Mouse (Mus musculus): ENCODE measurements around the gene Kng1. TPM values are rescaled to one million over a fixed set of nuclear protein-coding genes. Genes with fewer than 3 reads are reported as not detected.
"Not testable (repeated sequence)": the region's sequence is repeated elsewhere in the genome, so short reads cannot be mapped to it uniquely, and the experiment has no call there.

Kng1 gene
- polyA plus RNA-seq, 1 experiment from 2014 or later = 2.1 TPM

GRCm38 (mm10) chr16:23087159-23087558 is 29.5 kb downstream of the Kng1 start:
- not testable (repeated sequence) for H3K4me3 ChIP-seq (ENCODE audit: low read depth, low read length); ATAC-seq (replicated peaks; ENCODE audit: insufficient number of reproducible peaks, low FRiP score, low TSS enrichment); H3K4me2 ChIP-seq; H3K27ac ChIP-seq (ENCODE audit: low read depth, low read length); H3K9ac ChIP-seq (ENCODE audit: low read depth, low read length); H3K9me3 ChIP-seq (replicated peaks; ENCODE audit: control insufficient read depth, low read length); H3K4me1 ChIP-seq (ENCODE audit: control insufficient read depth, insufficient read depth, low read length); H3K36me3 ChIP-seq (ENCODE audit: control insufficient read depth, insufficient read depth, low read length); H3K27me3 ChIP-seq (ENCODE audit: control insufficient read depth, insufficient read depth, low read length)
- WGBS (ENCODE audit: insufficient replicate concordance) = 72% methylated on average over 8 of the region's 8 CpGs

GRCm38 (mm10) chr16:23087712-23088111 is 30.0 kb downstream of the Kng1 start:
- 42% methylated on average over 4 of the region's 4 CpGs for WGBS (ENCODE audit: insufficient replicate concordance)
- H3K9me3 ChIP-seq (replicated peaks; ENCODE audit: control insufficient read depth, low read length); H3K9ac ChIP-seq (ENCODE audit: low read depth, low read length): not testable (repeated sequence)

GRCm38 (mm10) chr16:23088491-23088890 is 30.8 kb downstream of the Kng1 start:
- not testable (repeated sequence) for H3K36me3 ChIP-seq (ENCODE audit: control insufficient read depth, insufficient read depth, low read length); ATAC-seq (replicated peaks; ENCODE audit: insufficient number of reproducible peaks, low FRiP score, low TSS enrichment); H3K4me1 ChIP-seq (ENCODE audit: control insufficient read depth, insufficient read depth, low read length); H3K4me3 ChIP-seq (ENCODE audit: low read depth, low read length); H3K27ac ChIP-seq (ENCODE audit: low read depth, low read length); H3K27me3 ChIP-seq (ENCODE audit: control insufficient read depth, insufficient read depth, low read length); H3K9ac ChIP-seq (ENCODE audit: low read depth, low read length); H3K4me2 ChIP-seq; H3K9me3 ChIP-seq (replicated peaks; ENCODE audit: control insufficient read depth, low read length)
- WGBS (ENCODE audit: insufficient replicate concordance) = 74% methylated on average over 1 of the region's 1 CpGs

More at GRCm38 (mm10) chr16:23087712-23088111, 30.0 kb downstream of the Kng1 start:
- not testable (repeated sequence) for H3K4me2 ChIP-seq; H3K4me3 ChIP-seq (ENCODE audit: low read depth, low read length); H3K27me3 ChIP-seq (ENCODE audit: control insufficient read depth, insufficient read depth, low read length); H3K4me1 ChIP-seq (ENCODE audit: control insufficient read depth, insufficient read depth, low read length); H3K27ac ChIP-seq (ENCODE audit: low read depth, low read length); ATAC-seq (replicated peaks; ENCODE audit: insufficient number of reproducible peaks, low FRiP score, low TSS enrichment); H3K36me3 ChIP-seq (ENCODE audit: control insufficient read depth, insufficient read depth, low read length)

GRCm38 (mm10) chr16:23091345-23091744 is 33.7 kb downstream of the Kng1 start:
- H3K4me3 ChIP-seq (ENCODE audit: low read depth, low read length); H3K9ac ChIP-seq (ENCODE audit: low read depth, low read length); H3K27ac ChIP-seq (ENCODE audit: low read depth, low read length); H3K9me3 ChIP-seq (replicated peaks; ENCODE audit: control insufficient read depth, low read length); ATAC-seq (replicated peaks; ENCODE audit: insufficient number of reproducible peaks, low FRiP score, low TSS enrichment); H3K36me3 ChIP-seq (ENCODE audit: control insufficient read depth, insufficient read depth, low read length); H3K27me3 ChIP-seq (ENCODE audit: control insufficient read depth, insufficient read depth, low read length); H3K4me1 ChIP-seq (ENCODE audit: control insufficient read depth, insufficient read depth, low read length); H3K4me2 ChIP-seq: not testable (repeated sequence)

- no peak for ATAC-seq (replicated peaks; ENCODE audit: insufficient number of reproducible peaks, low FRiP score, low TSS enrichment)
- Histone ChIP-seq H3K9me3 (replicated peaks; ENCODE audit: control insufficient read depth, low read length) (no peaks in the 10 kb centered on the region), H3K4me2 (no peak overlapping the region), H3K4me3 (ENCODE audit: low read depth, low read length) (no peak overlapping the region), H3K4me1 (ENCODE audit: control insufficient read depth, insufficient read depth, low read length) (no peaks in the 10 kb centered on the region), H3K27ac (ENCODE audit: low read depth, low read length) (no peak overlapping the region), H3K36me3 (ENCODE audit: control insufficient read depth, insufficient read depth, low read length) (no peaks in the 10 kb centered on the region), H3K27me3 (ENCODE audit: control insufficient read depth, insufficient read depth, low read length) (no peaks in the 10 kb centered on the region), H3K9ac (ENCODE audit: low read depth, low read length) (no peak overlapping the region)
- WGBS (ENCODE audit: insufficient replicate concordance) = 83% methylated on average over 13 of the region's 13 CpGs
These were observed 35.8 kb downstream of the Kng1 start for GRCm38 (mm10) chr16:23093321-23093953.

- ATAC-seq (replicated peaks; ENCODE audit: insufficient number of reproducible peaks, low FRiP score, low TSS enrichment) = no peak
- Histone ChIP-seq H3K36me3 (ENCODE audit: control insufficient read depth, insufficient read depth, low read length) (no peaks in the 10 kb centered on the region), H3K4me1 (ENCODE audit: control insufficient read depth, insufficient read depth, low read length) (no peaks in the 10 kb centered on the region), H3K4me3 (ENCODE audit: low read depth, low read length) (no peak overlapping the region), H3K9ac (ENCODE audit: low read depth, low read length) (no peak overlapping the region), H3K9me3 (replicated peaks; ENCODE audit: control insufficient read depth, low read length) (no peaks in the 10 kb centered on the region), H3K4me2 (no peak overlapping the region), H3K27me3 (ENCODE audit: control insufficient read depth, insufficient read depth, low read length) (no peaks in the 10 kb centered on the region), H3K27ac (ENCODE audit: low read depth, low read length) (no peak overlapping the region)
- 76% methylated on average over 6 of the region's 6 CpGs for WGBS (ENCODE audit: insufficient replicate concordance)
These were observed 36.5 kb downstream of the Kng1 start for GRCm38 (mm10) chr16:23094136-23094535.

GRCm38 (mm10) chr16:23095581-23095980 is 37.9 kb downstream of the Kng1 start:
- H3K4me1 ChIP-seq (ENCODE audit: control insufficient read depth, insufficient read depth, low read length); H3K9me3 ChIP-seq (replicated peaks; ENCODE audit: control insufficient read depth, low read length); H3K27ac ChIP-seq (ENCODE audit: low read depth, low read length); H3K4me2 ChIP-seq; H3K4me3 ChIP-seq (ENCODE audit: low read depth, low read length); ATAC-seq (replicated peaks; ENCODE audit: insufficient number of reproducible peaks, low FRiP score, low TSS enrichment); H3K9ac ChIP-seq (ENCODE audit: low read depth, low read length); H3K36me3 ChIP-seq (ENCODE audit: control insufficient read depth, insufficient read depth, low read length); H3K27me3 ChIP-seq (ENCODE audit: control insufficient read depth, insufficient read depth, low read length): not testable (repeated sequence)
- 90% methylated on average over 5 of the region's 5 CpGs for WGBS (ENCODE audit: insufficient replicate concordance)

- H3K9ac ChIP-seq (ENCODE audit: low read depth, low read length); H3K4me2 ChIP-seq; ATAC-seq (replicated peaks; ENCODE audit: insufficient number of reproducible peaks, low FRiP score, low TSS enrichment); H3K36me3 ChIP-seq (ENCODE audit: control insufficient read depth, insufficient read depth, low read length); H3K27me3 ChIP-seq (ENCODE audit: control insufficient read depth, insufficient read depth, low read length); H3K27ac ChIP-seq (ENCODE audit: low read depth, low read length); H3K9me3 ChIP-seq (replicated peaks; ENCODE audit: control insufficient read depth, low read length); H3K4me3 ChIP-seq (ENCODE audit: low read depth, low read length): not testable (repeated sequence)
- WGBS (ENCODE audit: insufficient replicate concordance) = 52% methylated on average over 1 of the region's 1 CpGs
- peaks cover 11% of the 10 kb centered on the region for H3K4me1 ChIP-seq (ENCODE audit: control insufficient read depth, insufficient read depth, low read length)
These were observed 39.2 kb downstream of the Kng1 start for GRCm38 (mm10) chr16:23096886-23097285.

GRCm38 (mm10) chr16:23097290-23098104 is 39.8 kb downstream of the Kng1 start:
- WGBS (ENCODE audit: insufficient replicate concordance) = 82% methylated on average over 8 of the region's 8 CpGs
- H3K36me3 ChIP-seq (ENCODE audit: control insufficient read depth, insufficient read depth, low read length); H3K27ac ChIP-seq (ENCODE audit: low read depth, low read length); H3K4me2 ChIP-seq; H3K9me3 ChIP-seq (replicated peaks; ENCODE audit: control insufficient read depth, low read length); ATAC-seq (replicated peaks; ENCODE audit: insufficient number of reproducible peaks, low FRiP score, low TSS enrichment); H3K27me3 ChIP-seq (ENCODE audit: control insufficient read depth, insufficient read depth, low read length); H3K9ac ChIP-seq (ENCODE audit: low read depth, low read length); H3K4me3 ChIP-seq (ENCODE audit: low read depth, low read length): not testable (repeated sequence)
- H3K4me1 ChIP-seq (ENCODE audit: control insufficient read depth, insufficient read depth, low read length) = peaks cover 14% of the 10 kb centered on the region
